Mouse (Mus musculus) cerebellum, postnatal 10 days (tissue): ENCODE measurements around the gene Ndufs2.

Experiments used
- DNase-seq, 2 experiments: peaks; one replicate each; pipeline ENCODE4 v3.0.0; 2021; ENCODE audit warnings: mixed read lengths in 2 of 2

The Ndufs2 gene

GRCm38 (mm10) chr1:171193911-171194830 is 57.0 kb downstream of the Ndufs2 start:
- DNase-seq = no peak

- peak in 1 of 2 experiments; percentile 20 for DNase-seq
Observed at GRCm38 (mm10) chr1:171193093-171193840, 57.9 kb downstream of the Ndufs2 start.

- DNase-seq = no peak
Observed at GRCm38 (mm10) chr1:171192283-171192682, 58.9 kb downstream of the Ndufs2 start.

GRCm38 (mm10) chr1:171190832-171191231 is 60.4 kb downstream of the Ndufs2 start:
- DNase-seq = no peak

- peak; percentile 15 to 32 for DNase-seq
Observed at GRCm38 (mm10) chr1:171189476-171190114, 61.6 kb downstream of the Ndufs2 start.

- no peak for DNase-seq
Observed at GRCm38 (mm10) chr1:171189046-171189445, 62.1 kb downstream of the Ndufs2 start.

GRCm38 (mm10) chr1:171187851-171188700 is 63.1 kb downstream of the Ndufs2 start:
- DNase-seq = no peak

GRCm38 (mm10) chr1:171185655-171186054 is 65.5 kb downstream of the Ndufs2 start:
- no peak for DNase-seq
